Mouse (Mus musculus) embryonic fibroblast, embryonic 13.5 days (primary cell): ENCODE measurements around the gene Slc5a12. TPM values are rescaled to one million over a fixed set of nuclear protein-coding genes. Genes with fewer than 3 reads are reported as not detected.

ENCODE experiments used
- H3K27ac ChIP-seq: 2 replicates; pipeline ENCODE4 v1.5.1; 2012; ENCODE audit warnings: low read length, control low read depth, inconsistent platforms; ENCODE audit not compliant: insufficient read depth
- H3K4me1 ChIP-seq: 2 replicates; pipeline ENCODE4 v1.6.1; 2011; ENCODE audit warnings: low read length; ENCODE audit not compliant: control insufficient read depth, insufficient read depth
- H3K4me3 ChIP-seq: 2 replicates; pipeline ENCODE4 v1.5.1; 2011; ENCODE audit warnings: mild to moderate bottlenecking, control low read depth, low read length; ENCODE audit not compliant: insufficient read depth
- CTCF ChIP-seq: IDR thresholded peaks from 2 replicates; pipeline ENCODE4 v1.5.1; 2011; ENCODE audit warnings: mild to moderate bottlenecking, control low read depth, low read length, moderate library complexity, borderline replicate concordance; ENCODE audit not compliant: insufficient read depth
- POLR2A ChIP-seq: IDR thresholded peaks from 2 replicates; pipeline ENCODE4 v1.6.1; 2011; ENCODE audit warnings: low read depth, mild to moderate bottlenecking, control low read depth, low read length, moderate library complexity
- polyA plus RNA-seq: library from polyadenylated mRNA; stranded (reverse); fragments of >200 nt; gene quantifications from 2 replicates; pipeline ENCODE4 v1.2.4, GENCODE M21; 2011; ENCODE audit warnings: low read depth; ENCODE audit not compliant: missing spikeins, insufficient read length

The Slc5a12 gene
- polyA plus RNA-seq, 1 experiment = not detected

GRCm38 (mm10) chr2:110671071-110671624, 74.0 kb downstream of the Slc5a12 start:
- Histone ChIP-seq H3K27ac (no peak overlapping the region), H3K4me3 (no peak overlapping the region), H3K4me1 (peaks cover 2% of the 10 kb centered on the region)
- no peak for TF ChIP-seq CTCF
- no peak for TF ChIP-seq POLR2A

Other genes starting within 250 kb of the Slc5a12 start
- 29.0 and 49.2 TPM in 2 replicates for gene Fibin, start 234.1 kb upstream of the Slc5a12 start, polyA plus RNA-seq
- gene Muc15, start 124.0 kb downstream of the Slc5a12 start, polyA plus RNA-seq = not detected in 2 replicates